Mouse (Mus musculus) left cerebral cortex, postnatal 14 days (tissue): ENCODE data around the gene Sap18b. TPM values are rescaled to one million over a fixed set of nuclear protein-coding genes. Genes with fewer than 3 reads are reported as not detected.

Experiments used
- DNase-seq, 2 experiments: peaks; one replicate each; pipeline ENCODE4 v3.0.0; 2021 to 2022; ENCODE audit warnings: low spot score in 2 of 2, mixed read lengths in 1 of 2
- intact Hi-C: fragments of 180-260 bp; cut with DNase I; formaldehyde crosslinking; loops from one replicate; pipeline ENCODE4 v1.15.1; 2025
- total RNA-seq, 2 experiments: library from RNA; stranded (reverse); gene quantifications; 2 replicates each; pipeline ENCODE4 v1.2.3; 2021

Gene Sap18b
- total RNA-seq, 2 experiments from 2014 or later: 95.6 to 98.2 TPM

DNA sequence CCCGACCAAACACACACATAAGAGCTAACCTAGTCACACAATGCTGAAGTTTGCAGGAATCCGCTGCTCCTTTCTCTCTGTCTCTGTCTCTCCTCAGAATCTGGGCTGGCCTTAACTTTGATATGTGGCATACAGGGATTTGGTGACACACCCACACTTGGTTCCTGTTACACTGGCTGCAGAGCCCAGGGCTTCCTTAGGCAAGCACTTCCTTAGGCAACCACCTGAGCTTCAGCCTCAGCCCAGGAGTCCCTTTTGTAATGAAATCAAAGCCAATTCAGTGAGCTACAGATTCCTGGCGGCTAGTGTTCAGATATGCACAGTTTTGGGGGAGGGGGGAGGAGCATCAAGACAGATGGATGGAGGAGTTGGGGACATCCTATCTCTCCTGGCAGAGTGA lies 7.5 kb upstream of the Sap18b start:
- intact Hi-C loops: no loop called here
- DNase-seq: no peak

DNA sequence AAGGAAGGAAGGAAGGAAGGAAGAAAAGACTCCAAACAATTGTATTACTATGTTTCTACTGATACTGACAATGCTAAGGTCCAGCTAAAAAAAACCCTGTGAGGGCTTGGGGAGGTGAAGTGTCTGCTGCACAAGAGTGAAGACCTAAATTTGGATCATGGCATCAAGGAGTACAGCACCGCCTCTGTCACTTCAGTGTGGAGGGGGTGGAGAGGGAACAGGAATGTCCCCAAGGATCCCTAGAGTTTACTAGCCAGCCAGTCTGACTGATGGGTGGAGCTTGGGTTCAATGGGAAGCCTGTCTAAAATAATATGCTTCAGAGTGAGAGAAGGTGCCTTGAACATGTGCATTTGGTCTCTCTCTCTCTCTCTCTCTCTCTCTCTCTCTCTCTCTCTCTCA lies 6.9 kb upstream of the Sap18b start:
- DNase-seq: no peak
- intact Hi-C loops: no loop called here

DNA sequence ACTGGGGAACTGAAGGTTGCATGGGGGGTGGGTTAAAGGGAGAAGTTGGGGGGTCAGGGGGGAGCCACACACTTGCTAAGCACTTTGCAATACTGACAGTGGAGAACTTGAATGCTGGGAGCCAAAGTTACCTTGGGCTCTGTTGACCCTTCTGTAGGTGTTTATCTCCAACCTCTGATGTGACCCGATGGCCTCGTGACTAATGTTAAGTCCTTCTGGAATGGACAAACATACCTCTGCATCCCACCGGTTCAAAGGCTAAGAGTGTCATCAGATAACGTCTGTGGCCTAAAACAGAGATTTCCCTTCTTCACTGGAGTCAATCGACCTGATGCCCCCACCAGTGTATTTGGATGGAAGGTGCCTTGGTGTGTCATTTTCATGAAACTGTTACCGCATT lies 3.9 kb upstream of the Sap18b start:
- DNase-seq: no peak
- intact Hi-C loops: no loop called here

DNA sequence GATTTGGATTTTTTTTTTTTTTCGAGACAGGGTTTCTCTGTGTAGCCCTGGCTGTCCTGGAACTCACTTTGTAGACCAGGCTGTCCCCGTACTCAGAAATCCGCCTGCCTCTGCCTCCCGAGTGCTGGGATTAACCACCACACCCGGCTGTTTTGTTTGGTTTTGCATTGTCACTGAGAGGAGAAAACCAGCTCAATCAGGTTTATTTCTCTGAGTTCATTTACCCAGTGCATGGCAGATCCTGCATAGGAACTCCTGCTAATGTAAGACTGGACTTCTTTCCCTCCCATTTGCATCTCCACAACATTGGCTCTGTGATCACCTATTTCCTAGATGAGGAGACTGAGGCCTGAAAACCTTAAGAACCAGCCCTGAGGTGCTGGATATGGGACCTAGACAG lies 3.0 kb upstream of the Sap18b start:
- intact Hi-C loops: no loop called here
- no peak for DNase-seq

DNA sequence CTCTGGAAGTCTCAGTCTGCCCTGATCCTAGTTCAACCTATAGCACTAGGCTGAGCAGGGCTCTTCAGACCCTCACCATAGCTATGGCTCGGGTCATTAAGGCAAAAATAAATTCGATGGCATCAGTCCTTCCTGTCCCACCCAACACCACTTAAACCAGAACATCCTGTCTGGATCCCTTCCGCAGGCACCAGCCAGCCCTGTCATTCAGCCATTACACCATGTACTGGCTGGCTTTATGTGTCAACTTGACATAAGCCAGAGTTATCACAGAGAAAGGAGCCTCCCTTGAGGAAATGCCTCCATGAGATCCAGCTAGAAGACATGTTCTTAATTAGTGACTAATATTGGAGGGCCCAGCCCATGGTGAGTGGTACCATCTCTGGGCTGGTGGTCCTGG lies 2.4 kb upstream of the Sap18b start:
- intact Hi-C loops: no loop called here
- DNase-seq: no peak

DNA sequence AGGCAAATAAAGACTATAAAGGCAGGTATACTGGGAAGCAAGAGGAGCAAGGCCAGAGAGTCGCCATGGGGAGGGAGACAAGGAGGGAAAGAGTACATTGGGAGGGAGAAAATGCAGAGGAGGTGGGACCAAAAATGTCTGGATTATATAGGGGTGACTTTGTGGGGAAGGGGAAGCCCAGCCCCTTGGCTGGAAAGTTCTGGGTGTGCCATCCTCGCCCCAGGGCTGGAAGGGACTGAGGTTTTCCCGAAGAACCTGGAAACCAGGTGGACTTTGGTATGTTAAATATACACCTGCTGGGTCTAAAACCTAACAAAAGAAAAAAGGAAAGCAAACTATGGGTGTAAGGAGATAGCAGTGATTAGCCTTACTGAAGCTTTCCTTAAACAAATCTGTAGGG lies 5.0 kb downstream of the Sap18b start:
- DNase-seq: no peak
- intact Hi-C loops: loop anchor here (10.0 kb wide), 2 partner anchors 85 to 115 kb away; partner anchors contain the start of gene Setd6

DNA sequence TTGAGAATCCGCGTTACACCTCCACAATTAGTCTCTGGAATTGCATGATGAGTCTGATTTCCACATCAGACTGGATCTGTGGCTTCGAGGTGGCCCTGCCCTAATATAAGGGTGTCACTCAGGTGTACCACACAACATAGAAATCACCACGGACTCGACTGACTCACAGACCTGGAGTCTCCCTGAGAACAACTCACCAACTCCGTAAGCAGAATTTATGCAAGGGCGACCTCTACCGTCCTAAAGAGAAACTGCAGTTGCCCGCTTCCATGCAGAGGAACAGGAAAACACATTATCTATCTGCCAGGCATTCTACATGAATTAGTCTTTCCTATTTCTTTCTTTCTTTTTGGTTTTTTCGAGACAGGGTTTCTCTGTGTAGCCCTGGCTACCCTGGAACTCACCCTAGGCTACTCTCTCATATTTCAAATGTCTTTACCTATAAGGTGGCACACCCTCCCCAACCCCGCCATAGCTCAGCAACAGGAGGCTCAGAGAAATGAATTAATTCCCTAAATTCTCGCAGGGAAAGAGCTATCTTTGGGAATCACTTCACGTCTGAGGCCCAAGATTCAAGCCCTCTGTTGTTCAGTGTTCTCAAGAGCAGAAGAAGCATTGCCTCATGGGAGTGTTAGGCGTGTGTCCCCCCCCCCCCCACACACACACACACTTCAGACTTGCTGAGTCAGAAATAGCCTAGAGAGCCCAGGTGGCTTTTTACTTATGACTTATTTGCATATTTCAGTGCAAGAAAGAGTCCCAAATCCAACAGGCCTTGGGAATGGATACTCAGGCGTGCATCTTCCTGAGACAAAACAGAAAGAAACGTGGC lies 7.7 kb downstream of the Sap18b start:
- peak; percentile 90 to 92 for DNase-seq
- intact Hi-C loops: loop anchor here (10.0 kb wide), 2 partner anchors 82 to 118 kb away; partner anchors contain the start of gene Setd6

DNA sequence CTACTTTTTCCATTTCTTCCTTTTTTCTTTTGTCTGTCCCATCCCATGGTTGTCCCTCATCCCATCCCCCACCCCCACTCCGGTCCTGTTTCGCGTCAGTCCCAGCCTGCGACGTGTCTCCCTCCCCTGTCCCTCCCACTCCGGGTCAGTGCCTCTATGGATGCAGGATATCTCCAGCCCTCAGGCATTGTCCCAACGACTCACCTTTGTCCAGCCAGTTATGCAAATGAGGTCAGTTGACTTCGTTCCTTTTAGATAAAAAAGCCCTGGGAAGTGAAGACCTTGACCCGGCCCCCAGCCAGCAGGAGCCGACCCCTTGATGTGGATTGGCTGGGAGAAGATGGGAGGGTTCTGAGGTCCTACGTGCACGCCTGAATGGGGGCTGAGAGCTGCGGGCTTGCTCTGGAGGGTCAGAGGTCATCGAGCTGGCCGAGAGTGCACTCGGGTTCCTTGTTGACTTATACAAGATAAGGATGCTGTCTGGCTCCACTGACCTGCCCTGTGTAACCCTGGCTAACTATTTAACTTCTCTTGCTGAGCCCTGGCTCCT lies 8.4 kb downstream of the Sap18b start:
- DNase-seq: no peak
- intact Hi-C loops: loop anchor here (10.0 kb wide), 2 partner anchors 81 to 119 kb away; partner anchors contain the start of gene Setd6

DNA sequence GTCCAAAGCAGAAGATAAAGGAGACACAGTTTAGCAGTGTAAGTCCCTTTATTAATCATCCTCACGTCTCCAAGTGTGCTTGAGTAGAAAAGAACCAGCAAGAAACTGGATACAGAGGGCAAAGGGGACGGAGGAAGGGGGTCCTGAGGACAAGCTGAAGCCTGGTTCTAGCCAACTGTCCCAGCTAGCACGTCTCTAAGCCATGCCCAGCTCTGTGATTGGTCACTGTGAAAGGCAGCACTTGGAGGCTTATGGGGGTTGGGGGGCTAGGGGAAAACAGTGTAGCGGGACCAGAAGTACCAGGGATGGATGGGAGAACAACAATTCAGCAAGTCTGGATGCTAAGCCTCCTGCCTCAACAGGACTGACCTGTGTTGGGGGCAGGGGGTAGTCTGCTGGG lies 10.7 kb downstream of the Sap18b start:
- intact Hi-C loops: loop anchor here (5.0 to 10.0 kb wide), 3 partner anchors 79 to 234 kb away; partner anchors contain the start of gene Setd6
- no peak for DNase-seq

DNA sequence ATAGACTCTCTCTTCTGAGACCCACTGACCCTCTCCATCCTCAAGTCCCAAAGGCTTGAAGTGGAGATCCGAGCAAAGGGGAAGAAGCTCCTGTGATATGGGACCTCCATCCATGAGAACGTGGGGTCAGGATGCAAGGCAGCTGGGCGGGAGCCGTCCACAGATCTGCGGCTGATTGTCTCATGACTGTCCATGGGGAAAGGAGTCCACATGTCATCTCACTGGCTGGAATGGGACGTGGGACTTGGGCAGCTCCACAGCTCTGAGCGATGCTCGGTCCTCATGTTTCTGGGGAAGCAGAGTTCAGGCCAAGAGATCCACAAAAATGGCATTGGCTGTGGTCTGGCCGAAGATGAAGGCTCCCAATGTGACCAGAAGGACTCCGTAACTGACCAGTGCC lies 12.1 kb downstream of the Sap18b start:
- intact Hi-C loops: loop anchor here (5.0 to 10.0 kb wide), 3 partner anchors 78 to 235 kb away; partner anchors contain the start of gene Setd6
- no peak for DNase-seq

DNA sequence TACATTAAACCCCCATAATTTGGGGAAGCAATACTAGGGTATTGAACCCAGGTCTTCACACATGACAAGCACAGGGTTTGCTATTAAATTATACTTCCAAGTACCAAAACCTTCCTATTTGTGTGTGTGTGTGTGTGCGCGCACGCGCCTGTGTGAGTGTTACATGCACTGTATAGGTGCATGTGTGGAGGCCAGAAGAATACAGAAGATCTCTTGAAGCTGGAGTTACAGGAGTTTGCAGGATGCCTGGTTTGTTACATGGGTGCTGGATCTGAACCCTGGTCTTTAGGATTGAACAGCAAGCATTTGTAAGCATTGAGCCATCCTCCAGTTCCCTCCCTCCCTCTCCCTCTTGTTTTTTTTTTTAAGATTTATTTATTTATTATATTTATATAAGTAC lies 14.1 kb downstream of the Sap18b start:
- intact Hi-C loops: loop anchor here (5.0 to 10.0 kb wide), 3 partner anchors 76 to 237 kb away; partner anchors contain the start of gene Setd6
- DNase-seq: no peak

DNA sequence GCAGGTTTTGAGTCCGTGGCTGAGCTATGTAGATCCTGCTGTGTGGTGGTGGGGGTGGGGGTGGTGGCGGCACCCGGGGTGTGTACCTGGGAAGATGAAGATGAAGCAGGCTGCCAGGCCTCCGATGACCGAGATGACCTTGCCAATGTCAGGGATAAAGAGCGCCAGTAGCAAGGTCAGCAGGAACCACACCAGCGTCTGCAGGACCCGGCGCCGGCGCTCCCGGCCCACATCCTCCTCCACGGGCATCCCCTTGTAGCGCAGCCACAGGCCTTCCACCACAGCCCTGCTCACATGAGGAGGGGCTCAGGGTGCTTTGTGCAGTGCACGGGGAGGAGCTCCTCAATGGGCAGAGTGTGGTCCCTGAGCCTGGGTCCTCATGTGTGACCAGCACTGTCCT lies 16.3 kb downstream of the Sap18b start:
- intact Hi-C loops: no loop called here
- DNase-seq: no peak

DNA sequence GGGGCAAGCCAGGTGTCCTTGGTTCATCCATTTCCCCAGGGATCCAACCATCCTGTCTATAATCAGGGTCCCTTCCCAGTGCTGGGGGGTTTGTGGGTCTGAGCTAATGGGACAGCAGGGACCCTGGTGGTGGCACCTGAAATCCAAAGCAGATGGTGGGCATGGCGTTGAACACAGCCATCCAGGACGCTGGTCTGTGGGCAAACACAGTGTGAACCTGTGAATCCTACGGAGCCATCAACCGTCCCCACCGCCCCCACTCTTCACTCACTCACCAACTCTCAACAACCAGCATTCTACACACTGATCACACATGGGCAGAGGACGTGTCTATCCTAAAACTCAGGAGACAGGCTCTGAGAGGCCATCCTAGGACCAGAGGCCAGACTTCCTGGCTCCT lies 18.8 kb downstream of the Sap18b start:
- intact Hi-C loops: no loop called here
- DNase-seq: no peak

DNA sequence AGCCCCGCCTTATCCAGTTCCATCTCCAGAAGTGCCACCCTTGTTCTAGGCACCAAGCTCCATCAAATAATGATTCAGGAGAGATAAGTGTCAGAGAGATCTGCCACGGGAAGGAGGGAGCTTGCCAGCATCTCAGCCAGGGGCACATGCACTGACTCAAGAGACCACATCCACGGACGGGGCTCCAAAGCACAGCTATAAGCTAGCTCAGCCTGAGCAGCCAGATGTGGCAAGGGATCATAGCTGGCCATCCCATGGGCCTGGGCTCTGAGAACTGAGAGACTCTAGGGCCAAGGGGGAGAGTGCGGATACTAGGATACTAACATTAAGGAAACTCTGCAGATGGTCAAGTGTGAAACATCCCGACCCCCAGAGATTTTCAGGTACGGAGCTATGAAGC lies 19.9 kb downstream of the Sap18b start:
- DNase-seq: no peak
- intact Hi-C loops: no loop called here

DNA sequence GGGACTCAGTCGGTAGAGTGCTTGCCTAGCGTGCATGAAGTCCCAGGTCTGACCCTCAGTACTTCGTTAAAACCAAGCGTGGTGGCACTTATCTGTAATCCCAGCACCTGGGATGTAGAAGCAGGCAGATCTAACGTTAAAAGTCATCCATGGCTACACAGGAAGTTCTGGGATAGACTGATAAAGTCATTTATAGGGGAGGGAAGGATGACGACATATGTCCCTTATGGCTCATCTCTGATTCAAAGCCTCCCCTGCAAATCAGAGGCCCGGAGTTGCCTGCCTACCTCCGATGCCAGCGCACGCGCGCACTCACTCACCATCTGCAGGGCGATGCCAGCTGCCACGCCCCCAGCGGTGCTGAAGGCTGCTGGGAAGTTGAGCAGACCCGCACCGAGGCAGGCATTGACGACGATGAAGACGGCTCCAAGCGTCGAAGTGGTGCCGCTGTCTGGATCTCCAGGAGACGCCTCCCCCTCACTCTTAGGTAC lies 23.0 kb downstream of the Sap18b start:
- intact Hi-C loops: no loop called here
- DNase-seq: no peak

DNA sequence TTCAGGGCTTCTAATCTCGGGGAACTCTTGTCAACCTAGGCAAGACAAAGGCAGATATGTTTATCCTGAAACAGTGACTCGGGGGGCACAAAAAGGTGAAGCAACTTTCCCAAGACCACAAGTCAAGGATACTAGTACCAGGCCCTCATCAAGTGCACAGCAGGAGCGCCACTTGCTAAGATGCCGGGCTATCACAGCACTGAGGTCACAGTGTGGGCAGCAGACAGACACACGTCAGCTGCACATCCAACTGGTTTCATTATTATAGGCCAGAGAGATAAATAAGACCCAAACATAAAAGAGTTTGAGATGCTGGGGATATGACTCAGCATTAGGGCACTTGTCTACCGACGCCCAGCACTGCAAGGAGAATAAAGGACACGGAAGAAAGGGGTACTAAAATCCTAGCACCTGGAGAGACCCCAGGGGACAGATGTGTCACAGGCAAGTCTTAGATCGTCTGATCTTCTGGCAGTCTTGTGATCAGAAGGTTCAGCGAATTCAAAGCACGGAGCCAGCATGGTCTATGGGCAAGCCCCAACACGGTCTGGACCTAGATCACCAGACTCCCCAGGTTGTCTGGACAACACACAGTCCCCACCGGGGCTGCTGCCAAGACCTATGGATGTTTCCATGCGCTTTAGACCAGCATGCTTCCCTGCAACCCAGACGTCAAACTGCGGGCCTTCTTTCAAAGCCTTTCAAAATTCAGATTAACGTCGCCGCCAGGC lies 23.8 kb downstream of the Sap18b start:
- intact Hi-C loops: no loop called here
- no peak for DNase-seq

DNA sequence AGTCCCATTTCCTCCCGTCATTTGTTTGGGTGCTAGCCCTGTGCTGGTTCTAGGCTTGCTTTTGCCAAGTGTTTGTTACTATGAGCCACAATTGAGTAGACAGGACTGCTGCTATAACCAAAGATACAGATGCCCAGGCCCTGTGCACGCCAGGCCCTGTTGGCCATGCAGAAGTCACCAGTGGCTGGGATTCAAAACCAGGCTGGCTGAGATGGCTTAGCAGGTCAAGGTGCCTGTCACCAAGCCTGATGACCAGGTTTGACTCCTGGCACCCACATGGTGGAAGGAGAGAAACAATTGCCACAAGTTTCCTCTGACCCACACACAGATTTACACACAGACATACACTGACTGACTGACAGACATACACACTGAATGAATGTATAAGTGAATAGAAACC lies 25.2 kb downstream of the Sap18b start:
- no peak for DNase-seq
- intact Hi-C loops: no loop called here

DNA sequence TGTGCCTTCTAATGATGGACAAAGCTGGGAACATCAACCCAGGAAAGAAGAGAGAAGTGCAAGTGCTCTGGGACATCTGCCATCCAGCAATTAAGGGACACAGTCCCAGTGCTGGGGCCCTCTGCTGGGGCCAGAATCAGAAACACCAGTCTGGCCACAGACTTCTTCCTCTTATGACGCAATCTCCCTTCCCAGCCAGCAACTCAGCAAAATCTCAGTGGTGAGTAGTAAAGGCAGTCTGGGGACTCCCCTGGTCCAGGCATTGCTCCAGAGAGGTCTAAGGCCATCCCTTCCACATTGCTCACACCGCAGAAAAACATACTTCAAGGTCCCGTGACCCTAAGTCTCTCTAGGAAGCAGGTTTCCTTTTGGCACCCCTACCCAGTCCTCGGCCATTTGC lies 27.1 kb downstream of the Sap18b start:
- intact Hi-C loops: no loop called here
- no peak for DNase-seq

DNA sequence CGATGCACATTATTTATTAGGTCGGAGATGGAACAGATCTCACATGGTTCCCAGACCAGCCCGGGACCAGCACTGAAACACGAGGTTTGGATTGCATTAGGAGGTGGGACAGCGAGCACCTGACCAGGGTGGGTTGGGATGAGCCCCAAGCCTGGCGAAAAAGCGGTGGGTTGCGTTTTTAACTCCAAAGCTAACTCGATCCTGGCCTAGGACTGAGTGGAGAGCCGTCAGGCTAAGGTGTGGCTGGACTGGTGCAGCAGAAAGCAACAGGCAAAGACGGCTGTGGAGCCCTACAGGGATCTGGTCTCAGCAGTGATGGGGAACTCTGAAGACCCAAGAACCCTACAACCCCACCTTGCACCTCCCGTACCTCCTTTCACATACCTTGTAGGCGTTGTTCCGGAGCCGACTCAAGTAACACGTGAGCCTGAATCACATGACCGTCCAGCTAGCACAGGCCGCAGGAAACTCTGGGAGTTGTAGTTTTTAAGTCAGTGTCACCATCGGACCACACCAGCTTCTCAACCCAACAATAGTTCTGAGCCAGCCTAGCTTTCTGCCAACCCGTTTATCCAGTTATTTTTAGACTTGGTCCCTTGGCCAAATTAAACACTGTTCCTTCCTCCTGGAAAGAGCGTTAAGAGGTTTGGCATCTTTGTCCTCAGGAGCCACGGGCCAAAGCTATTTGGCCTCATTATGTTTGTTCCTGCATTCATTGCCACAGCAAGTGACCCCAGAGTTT lies 28.1 kb downstream of the Sap18b start, which contains the start of gene Slc38a7:
Gene Slc38a7 (minus strand): TSS at position 438 of the 742 bp plus-strand sequence.
- peak; percentile 83 to 91 for DNase-seq
- intact Hi-C loops: no loop called here
